Mouse (Mus musculus) heart, postnatal 0 days (tissue): Measurements from ENCODE around the gene Sumf2.

ENCODE experiments used
- CTCF ChIP-seq: IDR thresholded peaks from 2 replicates; pipeline ENCODE4 v1.5.1; 2016; ENCODE audit warnings: antibody characterized with exemption, control low read depth, low read depth
- EP300 ChIP-seq: IDR thresholded peaks from 2 replicates; pipeline ENCODE4 v1.6.1; 2016; ENCODE audit warnings: antibody characterized with exemption, low read depth

GRCm38 (mm10) chr5:129908242-129908965, 61.6 kb downstream of the Sumf2 start, which contains the start of gene Nupr1l:
- TF ChIP-seq CTCF (peak; percentile 27), EP300 (peak; percentile 68; the same call in 1 of the 2 replicates)
